Mouse (Mus musculus) layer of hippocampus, postnatal 14 days (tissue): Measurements from ENCODE around the gene Rgs8. TPM values are rescaled to one million over a fixed set of nuclear protein-coding genes. Genes with fewer than 3 reads are reported as not detected.

Experiments used
- DNase-seq, 2 experiments: peaks; one replicate each; pipeline ENCODE4 v3.0.0; 2021 to 2022; ENCODE audit warnings: low spot score in 2 of 2, mixed read lengths in 1 of 2
- long read RNA-seq, 2 experiments: library from polyadenylated mRNA; stranded (forward); transcript quantifications; one replicate each; pipeline ENCODE4 v2.0.0; 2021
- total RNA-seq, 2 experiments: library from RNA; stranded (reverse); gene quantifications; 2 replicates each; pipeline ENCODE4 v1.2.3; 2021

Rgs8 gene
- total RNA-seq = 10 to 100 TPM; 51.8 to 53.0 TPM
- long read RNA-seq, experiment 1, full-length matches to known transcripts = 2 of 16 reads
- long read RNA-seq, experiment 1, partial matches to known transcripts = 1 of 16 reads
- long read RNA-seq, experiment 1, other reads (novel, unspliced or antisense) = 13 of 16 reads
- long read RNA-seq, experiment 2, full-length matches to known transcripts = 2 of 23 reads
- long read RNA-seq, experiment 2, partial matches to known transcripts = 0 of 23 reads
- long read RNA-seq, experiment 2, other reads (novel, unspliced or antisense) = 21 of 23 reads

DNA sequence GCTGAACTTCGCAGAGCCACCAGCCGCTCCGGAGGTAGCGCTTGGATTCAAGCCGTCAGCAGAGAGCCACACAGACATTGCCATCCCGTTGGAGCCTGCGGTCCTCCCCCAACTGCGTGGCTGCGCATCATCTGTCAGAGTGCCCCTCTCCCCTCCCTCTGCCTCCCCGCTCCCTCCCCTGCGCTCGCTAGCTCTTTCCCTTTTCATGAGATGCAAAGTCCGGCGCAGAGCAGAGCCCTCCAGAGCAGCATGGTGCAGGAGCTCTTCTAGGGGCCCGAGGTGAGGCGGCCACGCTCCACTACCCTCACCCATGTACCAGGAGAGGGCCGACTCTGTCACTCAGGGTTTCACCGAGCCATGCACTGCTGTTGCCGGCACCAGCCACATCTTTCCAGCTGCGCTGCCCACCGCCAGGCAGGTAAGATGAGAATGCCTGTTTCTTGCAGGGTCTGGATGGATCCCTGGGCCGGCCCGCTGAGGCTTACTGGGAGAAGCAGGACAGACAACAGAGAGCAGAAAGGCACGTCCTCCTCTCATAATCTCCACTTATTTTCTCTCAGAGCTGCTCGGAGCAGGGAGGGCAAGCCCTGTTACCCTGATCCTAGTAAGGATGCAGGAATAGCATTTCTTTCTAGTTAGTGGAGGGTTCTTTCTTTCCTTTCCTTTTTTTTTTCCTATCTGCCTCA, at the start of gene Rgs8:
Gene Rgs8, plus strand, starts transcription at position 88 of the 686 bp plus-strand sequence.
- DNase-seq = no peak

GRCm38 (mm10) chr1:153617340-153617830, 35.4 kb upstream of the Rgs8 start:
- no peak for DNase-seq

- no peak for DNase-seq
Measured at GRCm38 (mm10) chr1:153623036-153623435, 29.8 kb upstream of the Rgs8 start.

DNA sequence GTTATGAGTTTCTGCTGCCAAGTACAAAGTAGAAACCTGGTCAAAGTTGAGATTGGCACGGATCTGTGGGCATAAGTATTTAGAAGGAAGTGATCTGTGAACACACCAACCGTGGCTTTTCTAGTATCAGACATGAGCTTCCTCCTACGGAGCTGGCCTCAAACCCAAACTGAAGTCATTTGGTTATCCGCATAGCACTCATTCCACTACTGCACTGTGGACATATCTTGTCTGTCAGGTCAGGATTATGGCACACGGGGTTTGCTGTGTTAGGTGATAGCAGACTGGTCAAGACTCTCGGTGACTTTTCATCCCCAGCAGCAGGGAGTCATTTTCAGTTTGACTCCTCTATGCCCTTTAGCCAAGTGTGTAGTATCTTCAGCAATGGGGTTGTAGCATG, 20.1 kb upstream of the Rgs8 start:
- DNase-seq = no peak

DNA sequence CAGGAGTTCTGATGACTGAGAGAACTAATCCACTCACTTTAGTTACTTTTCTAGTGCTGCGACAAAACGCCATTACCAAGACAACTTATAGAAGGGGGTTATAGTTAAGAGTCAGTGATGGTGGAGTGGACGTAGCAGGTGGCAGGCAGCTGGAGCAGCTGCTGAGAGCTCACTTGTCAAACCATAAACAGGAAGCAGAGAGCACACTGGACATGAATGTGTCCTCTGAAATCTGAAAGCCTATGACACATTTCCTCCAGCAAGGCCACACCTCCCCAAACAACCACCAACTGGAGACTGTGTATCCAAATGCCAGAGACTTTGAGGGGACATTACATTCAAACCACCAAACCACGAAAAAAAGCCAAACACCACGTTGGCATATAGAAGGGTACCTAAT, 17.8 kb upstream of the Rgs8 start:
- no peak for DNase-seq

GRCm38 (mm10) chr1:153635521-153635920, 17.3 kb upstream of the Rgs8 start:
- DNase-seq = peak; percentile 64 to 83

DNA sequence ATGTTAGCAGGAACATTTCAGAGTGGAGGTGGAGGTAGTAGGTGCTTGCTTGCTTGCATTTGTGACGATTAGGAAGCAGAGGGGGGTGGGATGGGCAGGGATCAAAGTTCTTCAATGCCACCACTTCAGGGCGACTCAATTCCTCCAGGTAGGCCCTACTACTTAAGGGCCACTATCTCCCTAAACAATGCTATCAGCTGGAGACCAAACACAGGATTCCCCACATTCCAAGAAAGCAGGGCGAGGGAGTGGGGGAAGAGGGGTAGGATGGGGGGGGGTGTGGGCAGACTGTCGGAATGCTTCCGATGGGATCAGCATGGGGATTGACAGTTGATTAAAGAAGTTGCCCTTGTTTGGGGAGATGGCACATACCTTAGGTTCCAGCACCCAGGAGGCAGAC, 16.0 kb upstream of the Rgs8 start:
- DNase-seq = no peak

DNA sequence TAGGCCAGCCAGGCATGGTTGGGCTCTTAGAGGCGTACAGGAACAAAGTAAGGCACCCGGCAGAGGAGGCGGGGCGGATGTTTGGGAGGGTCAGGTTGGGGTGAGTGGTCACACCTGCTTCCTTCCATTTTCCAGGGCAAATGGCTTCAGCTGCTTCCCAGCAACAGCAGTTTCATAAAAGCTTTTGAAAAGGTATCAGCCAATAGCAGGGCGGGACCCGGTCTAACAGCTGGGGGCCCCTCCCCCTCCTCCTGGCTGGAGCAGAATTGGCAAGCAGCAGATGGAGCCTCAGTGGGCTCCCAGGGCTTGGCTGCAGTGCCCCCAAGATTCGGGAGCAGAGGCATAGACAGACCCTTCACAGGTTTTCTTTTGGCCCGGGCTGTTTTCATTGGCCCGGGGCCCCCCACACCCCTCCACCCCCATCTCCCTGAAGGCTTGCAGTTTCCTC, 11.3 kb upstream of the Rgs8 start:
- DNase-seq = no peak

DNA sequence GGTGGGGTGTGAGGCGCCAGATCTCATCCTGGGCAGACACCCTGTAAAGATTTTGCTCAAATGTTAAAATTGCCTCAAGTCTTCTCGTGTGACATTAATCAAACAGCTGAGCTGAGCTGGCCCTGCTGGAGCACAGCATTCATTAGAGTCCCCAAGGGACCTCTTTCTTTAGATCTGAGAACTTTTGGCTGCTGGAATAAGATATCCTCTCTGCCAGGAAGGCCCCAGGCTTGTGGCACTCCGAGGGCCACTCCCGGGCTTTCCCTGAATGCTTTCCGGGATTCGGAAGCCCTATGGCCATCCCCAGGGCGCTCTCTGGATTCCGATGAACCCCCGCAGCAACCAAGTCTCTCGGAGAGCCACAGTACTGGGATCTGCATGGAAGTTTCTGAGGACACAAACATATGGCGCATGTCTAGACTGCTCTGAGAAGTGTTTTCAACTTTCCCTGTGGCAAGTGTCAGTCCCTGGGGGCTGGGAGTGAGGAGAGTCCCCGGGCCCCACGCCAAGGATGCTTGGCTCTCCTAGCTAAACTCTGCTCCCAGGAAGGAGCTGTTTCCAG, 10.8 kb upstream of the Rgs8 start:
- DNase-seq = peak in 1 of 2 experiments; percentile 43

DNA sequence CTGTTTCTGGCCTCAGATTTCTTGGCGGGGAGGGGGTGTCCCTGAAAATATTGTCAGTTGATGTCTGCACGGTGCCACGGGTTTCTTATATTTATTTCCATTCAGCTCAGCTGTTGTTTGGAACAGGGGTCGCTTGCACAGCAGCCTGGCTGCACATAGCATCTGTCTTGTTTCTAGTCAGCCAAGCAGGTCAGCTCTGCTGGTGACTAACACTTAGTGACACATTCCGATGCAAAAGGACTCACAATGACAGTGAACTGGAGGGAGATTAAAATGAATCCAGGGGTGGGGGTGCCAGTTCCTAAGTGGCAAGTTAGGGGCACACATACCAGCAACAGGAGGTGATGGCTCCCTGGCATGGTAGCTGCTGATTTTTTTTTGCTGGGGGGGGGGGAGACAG, 849 bp downstream of the Rgs8 start:
- DNase-seq = no peak

DNA sequence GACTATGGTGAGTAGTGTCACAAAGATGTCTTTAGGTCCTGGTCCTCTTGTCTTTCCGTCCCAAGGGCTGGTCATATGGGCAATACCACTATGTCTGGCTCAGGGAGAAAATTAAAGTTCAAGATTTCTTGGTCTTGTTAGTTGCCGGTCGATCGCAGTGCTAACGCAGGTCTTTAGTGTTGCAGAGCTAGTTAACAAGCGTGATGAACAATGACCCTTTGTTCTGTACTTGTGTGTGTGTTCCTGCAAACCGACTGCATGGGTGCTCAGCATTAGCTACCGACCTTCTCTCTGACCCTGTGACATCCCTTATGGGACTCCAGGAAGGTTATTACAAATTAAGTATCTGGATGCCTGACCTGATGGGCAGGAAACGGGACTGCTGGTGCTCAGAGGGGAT, 6.8 kb downstream of the Rgs8 start:
- no peak for DNase-seq

- DNase-seq = no peak
Measured at GRCm38 (mm10) chr1:153660982-153661688, 8.3 kb downstream of the Rgs8 start.

- no peak for DNase-seq
Measured at GRCm38 (mm10) chr1:153661689-153662002, 8.8 kb downstream of the Rgs8 start.

DNA sequence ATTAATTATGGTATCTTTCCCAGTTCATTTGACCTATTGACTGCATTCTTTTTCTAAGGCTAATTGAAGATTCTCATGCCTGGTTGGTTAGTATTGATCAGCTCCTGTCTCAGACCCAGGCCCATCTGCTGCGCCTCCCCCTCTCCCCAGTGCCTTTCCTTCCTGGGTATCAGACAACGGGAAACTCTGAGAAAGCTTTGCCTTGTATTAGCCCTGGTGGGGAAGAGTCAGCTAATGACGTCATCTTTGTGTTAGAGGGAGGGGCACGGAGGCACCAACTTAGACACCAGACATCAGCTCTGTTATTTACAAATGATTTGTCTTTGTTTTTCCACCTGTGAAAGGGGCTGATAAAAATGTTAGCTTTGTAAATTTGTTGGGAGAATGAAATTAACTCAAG, 9.5 kb downstream of the Rgs8 start:
- no peak for DNase-seq

DNA sequence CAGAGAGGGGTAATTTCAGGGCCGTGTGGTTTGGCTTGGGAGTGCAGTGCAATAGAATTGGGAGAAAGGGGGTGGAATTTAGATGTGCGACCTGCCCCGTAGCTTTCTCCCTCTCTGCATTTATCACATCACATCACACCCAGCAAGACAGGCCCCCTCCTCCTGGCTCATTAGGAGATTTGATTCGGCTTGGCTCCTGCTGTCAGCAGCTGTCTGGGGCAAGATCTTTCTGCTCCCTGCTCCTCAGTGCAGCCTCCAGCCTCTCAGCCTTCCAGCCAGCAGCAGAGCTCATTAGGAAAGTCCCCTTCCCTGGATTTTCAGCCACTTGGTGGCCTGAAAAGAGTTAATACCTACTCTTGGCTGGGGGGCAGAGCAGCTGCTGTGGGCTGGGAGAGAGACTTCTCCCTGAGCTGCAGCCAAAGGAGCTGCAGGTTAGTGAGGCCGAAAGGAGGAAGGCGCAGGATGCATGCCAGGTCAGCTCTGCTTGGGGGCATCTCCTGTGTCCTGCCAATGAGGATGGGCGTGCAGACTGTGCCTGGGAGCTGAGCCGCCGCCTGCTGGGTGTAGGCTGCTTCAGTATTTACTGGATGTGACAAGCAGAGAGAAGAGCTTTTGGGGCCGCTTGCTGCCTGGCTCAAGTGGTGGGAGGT, 12.4 kb downstream of the Rgs8 start:
- DNase-seq = peak in 1 of 2 experiments; percentile 64

DNA sequence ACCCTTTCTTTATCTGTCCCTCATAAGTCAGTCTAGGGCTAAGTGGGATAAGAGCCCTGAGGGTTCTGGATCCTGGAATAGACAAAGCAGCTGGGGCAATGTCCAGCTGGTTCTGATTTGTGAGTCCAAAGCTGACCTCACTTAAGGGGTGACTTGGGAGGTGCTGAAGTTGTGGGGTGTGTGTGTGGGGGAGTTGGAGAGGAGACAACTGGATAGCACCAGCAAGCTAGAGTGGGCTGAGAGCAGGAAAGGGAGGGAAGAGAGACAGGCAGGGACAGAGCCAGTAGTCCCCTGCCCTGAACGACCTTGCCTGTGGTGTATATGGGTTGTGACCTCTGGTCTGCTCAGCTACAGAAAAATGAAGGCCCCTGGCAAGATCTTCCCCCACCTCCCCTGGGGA, 13.4 kb downstream of the Rgs8 start:
- no peak for DNase-seq

DNA sequence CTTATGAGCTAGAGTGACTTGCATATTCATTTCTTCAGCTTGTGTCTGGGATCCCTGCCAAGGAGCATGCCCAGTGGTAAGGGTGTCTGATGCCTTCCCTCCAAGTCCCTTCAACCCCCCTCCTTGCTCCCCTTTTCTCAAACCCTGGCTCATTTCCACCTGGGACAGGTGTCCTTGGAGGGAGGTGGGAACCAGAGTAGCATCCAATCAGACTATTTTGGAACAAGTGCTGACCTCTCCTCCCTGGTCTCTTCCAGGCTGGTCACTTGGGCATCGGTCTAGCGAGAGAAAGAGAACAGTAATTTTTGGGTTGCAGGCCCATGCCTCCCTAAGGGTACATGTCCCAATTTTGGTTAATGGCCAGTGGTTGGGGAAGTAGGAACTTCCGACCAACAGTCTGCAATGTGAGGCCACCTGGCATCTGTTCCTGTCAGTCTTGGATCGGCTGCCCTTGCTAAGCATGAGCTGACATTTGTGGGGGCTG, 14.5 kb downstream of the Rgs8 start:
- no peak for DNase-seq

- no peak for DNase-seq
Measured at GRCm38 (mm10) chr1:153667781-153668180, 15.0 kb downstream of the Rgs8 start.

- no peak for DNase-seq
Measured at GRCm38 (mm10) chr1:153669086-153669485, 16.3 kb downstream of the Rgs8 start.

GRCm38 (mm10) chr1:153669728-153670127, 16.9 kb downstream of the Rgs8 start:
- DNase-seq = no peak

- DNase-seq = no peak
Measured at GRCm38 (mm10) chr1:153671352-153671751, 18.5 kb downstream of the Rgs8 start.
